Mouse (Mus musculus): Measurements from ENCODE around the gene Tmem30a.

The Tmem30a gene

GRCm38 (mm10) chr9:79795076-79795475 lies 1.8 kb upstream of the Tmem30a start:
- DNase-seq (ENCODE audit: low spot score), result no peak

DNA sequence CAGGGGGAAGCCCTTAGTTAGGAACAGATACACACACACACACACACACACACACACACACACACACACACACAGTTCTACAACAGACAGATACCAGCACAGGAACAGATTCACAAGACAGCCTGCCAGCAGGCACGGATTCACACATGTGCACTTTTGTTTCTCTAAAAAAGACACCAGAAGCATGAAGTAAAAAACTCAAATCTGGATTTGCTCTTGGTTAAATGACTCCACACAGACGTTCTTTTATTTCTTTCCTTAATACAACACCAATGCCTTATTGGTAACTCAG lies 7.6 kb downstream of the Tmem30a start:
- no peak for DNase-seq (ENCODE audit: low spot score)

GRCm38 (mm10) chr9:79784934-79785793 lies 8.1 kb downstream of the Tmem30a start:
- no peak for DNase-seq (ENCODE audit: low spot score)

- DNase-seq (ENCODE audit: low spot score), result no peak
These were observed 8.9 kb downstream of the Tmem30a start for GRCm38 (mm10) chr9:79784439-79784838.

DNA sequence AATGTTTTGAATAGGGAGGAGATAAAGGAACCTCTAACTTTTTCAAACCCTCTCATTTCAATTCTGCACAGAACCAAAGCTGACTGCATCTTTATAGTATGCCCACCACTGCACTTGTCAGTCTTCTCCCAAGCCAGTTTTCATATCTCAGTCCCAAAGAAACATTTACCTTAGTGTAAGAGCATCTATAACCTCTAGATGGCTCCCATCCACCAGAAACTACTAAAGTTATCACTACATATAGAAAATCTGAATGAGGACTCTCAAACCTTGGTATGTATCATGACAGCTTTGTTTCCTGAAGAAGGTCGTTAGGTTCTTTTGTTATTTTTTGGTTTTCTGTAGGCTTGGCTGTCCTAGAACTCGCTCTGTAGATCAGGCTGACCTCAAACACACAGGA lies 14.0 kb downstream of the Tmem30a start:
- DNase-seq (ENCODE audit: low spot score), result no peak

DNA sequence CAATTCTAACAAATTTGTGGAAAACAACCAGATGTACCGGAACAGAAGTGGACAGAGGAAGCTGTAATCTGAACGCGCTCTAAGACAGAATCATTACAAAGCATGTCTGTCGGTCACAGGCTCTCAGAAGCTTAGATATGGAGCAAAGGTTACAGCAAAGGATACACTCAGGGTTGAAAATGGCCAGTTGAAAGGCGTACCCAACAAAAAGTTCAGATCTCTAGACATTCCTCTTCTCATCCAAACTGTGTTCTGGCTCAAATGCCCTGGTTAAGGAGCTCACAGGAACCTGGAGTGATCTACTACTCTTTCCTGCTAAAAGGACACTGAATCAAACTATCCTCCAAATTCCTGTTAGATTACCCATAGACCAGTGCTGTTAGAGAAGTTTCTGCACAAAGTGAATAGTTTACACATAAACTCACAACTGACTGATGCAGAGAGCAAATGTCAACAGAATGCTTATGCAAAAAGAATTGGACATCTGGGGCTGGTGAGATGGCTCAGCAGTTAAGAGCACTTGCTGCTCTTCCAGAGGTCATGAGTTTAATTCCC lies 26.2 kb downstream of the Tmem30a start:
- DNase-seq (ENCODE audit: low spot score), result no peak

- no peak for DNase-seq (ENCODE audit: low spot score)
These were observed 28.0 kb downstream of the Tmem30a start for GRCm38 (mm10) chr9:79765329-79765728.

GRCm38 (mm10) chr9:79762519-79762918 lies 30.8 kb downstream of the Tmem30a start:
- no peak for DNase-seq (ENCODE audit: low spot score)

DNA sequence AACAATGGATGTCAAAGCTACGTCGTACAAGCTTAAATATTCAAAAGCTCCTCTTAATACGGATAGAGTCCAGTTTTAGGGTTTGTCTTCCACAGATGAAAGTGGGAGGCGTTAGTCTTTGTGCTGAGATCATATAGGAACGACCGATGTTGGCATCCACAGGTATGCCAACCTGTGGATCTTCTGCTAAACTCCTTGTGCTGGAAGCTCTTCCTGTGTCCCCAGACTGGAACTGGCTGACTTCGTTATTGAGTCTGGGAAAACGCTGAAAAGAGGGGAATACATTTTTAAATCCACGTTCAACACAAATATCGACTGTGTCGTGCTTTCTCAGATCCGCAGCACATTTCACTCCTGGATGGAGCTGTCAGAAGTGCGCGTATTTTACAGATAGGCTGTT lies 33.2 kb downstream of the Tmem30a start:
- DNase-seq (ENCODE audit: low spot score), result no peak

- DNase-seq (ENCODE audit: low spot score), result peak; percentile 95
These were observed 33.8 kb downstream of the Tmem30a start, which contains the start of gene Cox7a2 for GRCm38 (mm10) chr9:79759385-79760005. TSS of gene Cox7a2 (minus strand) at chr9:79759878.

GRCm38 (mm10) chr9:79755311-79755710 lies 38.0 kb downstream of the Tmem30a start:
- DNase-seq (ENCODE audit: low spot score), result no peak

DNA sequence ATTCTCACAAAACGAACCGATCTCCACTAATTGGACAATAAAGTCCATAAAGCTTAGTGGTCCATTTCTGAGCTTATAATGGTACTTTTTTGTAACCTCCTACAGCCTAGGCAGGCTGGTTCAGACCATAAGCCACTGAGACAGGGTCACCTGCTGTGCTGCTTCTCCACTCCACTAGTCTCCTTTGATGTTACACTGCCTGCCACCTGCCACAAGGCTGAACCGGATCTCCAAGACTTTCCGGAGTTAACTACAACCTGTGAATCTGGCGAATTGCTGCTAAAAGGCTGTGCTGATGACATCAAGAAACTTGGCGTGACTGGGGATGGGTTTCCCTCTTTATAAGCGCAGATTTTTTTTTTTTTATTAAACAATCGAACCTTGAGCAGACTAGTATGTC lies 41.5 kb downstream of the Tmem30a start:
- DNase-seq (ENCODE audit: low spot score), result no peak

DNA sequence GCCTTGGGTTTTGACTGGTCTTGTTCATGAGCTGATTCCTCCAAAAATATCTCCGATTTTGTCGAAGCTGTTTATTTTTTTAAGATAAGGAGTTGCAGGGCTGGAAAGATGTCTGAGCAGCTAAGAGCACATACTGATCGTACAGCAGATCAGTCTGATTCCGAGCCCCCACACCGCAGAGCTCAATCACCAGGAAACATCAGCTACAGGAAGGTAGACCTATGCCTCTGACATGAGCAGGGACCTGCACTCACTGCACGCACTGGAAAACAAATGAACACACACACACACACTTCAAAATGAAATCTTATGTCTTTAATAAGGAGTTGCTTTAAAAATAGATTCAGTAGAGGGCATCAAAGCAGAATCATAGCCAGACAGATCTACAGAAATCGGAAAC lies 42.6 kb downstream of the Tmem30a start:
- DNase-seq (ENCODE audit: low spot score), result no peak

- no peak for DNase-seq (ENCODE audit: low spot score)
These were observed 48.3 kb downstream of the Tmem30a start for GRCm38 (mm10) chr9:79745036-79745435.

DNA sequence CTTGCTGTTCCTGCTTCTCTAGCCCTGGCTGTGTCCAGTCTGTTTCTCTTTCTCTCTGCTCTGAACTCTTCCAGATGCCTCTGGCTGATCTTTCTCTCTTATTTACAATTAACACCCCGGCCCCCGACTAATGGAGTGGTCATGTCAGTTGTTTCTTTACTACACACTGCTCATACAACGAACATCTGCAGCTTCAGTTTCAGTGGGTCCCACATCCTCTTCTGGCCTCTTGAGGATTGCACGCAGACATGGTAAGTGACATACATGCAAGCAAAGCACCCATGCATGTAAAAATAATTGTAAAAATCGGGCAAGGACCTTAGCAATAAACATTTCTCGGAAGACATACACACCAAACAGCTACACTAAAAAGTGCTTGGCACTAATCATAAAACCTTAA lies 57.7 kb downstream of the Tmem30a start:
- no peak for DNase-seq (ENCODE audit: low spot score)

DNA sequence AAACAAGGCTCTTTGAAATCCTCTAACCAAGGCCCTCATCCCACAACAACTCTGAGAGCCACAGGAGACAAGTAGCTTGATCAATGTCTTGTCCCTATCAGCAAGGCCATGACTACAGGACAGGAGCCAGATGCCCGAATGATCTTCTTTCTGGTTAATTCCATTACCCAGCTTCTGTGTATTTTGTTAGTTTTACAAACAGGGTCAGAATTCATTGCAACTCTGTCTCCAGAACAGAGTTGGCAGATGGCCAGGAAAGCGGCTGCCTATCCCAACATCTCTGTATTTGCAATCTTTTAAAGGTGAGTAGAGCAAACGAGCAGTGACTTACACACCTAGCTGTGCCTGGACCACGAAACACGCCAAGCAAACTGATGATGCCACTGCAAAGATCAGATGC lies 63.0 kb downstream of the Tmem30a start:
- peak; percentile 26 for DNase-seq (ENCODE audit: low spot score)

GRCm38 (mm10) chr9:79723090-79723489 lies 70.2 kb downstream of the Tmem30a start:
- DNase-seq (ENCODE audit: low spot score), result peak; percentile 12

DNA sequence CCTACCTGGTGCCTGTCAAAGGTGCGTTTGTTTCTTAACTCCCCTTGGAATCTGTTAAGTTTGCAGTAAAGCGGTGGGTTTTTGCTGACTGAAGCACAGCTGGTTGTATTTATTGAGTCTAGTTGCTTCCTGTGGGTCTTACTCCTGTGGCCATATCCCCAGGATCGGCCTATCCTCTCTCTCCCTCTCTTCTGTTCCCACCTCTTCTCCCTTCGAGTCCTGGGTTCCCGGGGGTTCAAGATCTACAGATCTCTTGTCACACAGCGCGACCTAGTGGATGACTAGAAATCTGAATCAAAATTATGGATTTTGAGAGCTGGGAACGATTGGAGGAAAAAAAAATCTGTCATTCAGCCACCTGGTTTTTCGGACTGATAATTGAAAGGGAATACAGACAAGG lies 72.3 kb downstream of the Tmem30a start:
- peak; percentile 57 for DNase-seq (ENCODE audit: low spot score)

GRCm38 (mm10) chr9:79720143-79720542 lies 73.2 kb downstream of the Tmem30a start:
- no peak for DNase-seq (ENCODE audit: low spot score)

DNA sequence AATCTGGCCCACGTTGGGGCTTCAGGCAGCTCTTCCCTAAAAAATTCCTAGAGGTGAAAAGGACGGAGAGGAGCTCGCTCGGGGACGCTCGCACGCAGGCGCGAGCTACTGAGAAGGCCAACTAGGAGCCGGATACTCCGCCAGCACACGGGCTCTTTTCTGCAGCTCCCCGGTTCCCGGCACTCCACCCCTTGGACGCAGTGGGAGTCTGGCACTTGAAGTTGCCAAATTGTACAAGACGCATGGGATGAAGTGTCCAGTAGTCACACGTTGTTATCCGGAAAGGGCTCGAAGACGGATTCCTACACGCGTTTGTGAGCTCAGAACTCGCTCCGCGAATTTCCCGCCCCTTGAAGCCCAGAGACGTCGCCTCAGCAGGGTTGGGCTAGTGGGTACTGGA lies 73.9 kb downstream of the Tmem30a start:
- peak; percentile 51 for DNase-seq (ENCODE audit: low spot score)
